Mouse (Mus musculus): Measurements from ENCODE around the gene Arl6ip4.

Gene Arl6ip4

GRCm38 (mm10) chr5:124095077-124095581 lies 20.8 kb upstream of the Arl6ip4 start:
- peak; percentile 96 for DNase-seq

- peak; percentile 100 for DNase-seq
Measured at GRCm38 (mm10) chr5:124095596-124096232, 20.2 kb upstream of the Arl6ip4 start, which contains the start of gene Abcb9. Abcb9 (minus strand) TSS chr5:124095798.

- no peak for DNase-seq
Measured at GRCm38 (mm10) chr5:124098923-124099322, 17.0 kb upstream of the Arl6ip4 start.

- no peak for DNase-seq
Measured at GRCm38 (mm10) chr5:124100128-124101044, 15.5 kb upstream of the Arl6ip4 start.

GRCm38 (mm10) chr5:124102326-124102725 lies 13.6 kb upstream of the Arl6ip4 start:
- no peak for DNase-seq

- no peak for DNase-seq
Measured at GRCm38 (mm10) chr5:124103020-124103419, 12.9 kb upstream of the Arl6ip4 start.

GRCm38 (mm10) chr5:124103552-124103951 lies 12.3 kb upstream of the Arl6ip4 start:
- no peak for DNase-seq

- no peak for DNase-seq
Measured at GRCm38 (mm10) chr5:124111077-124111741, 4.7 kb upstream of the Arl6ip4 start.

- peak; percentile 99 for DNase-seq
Measured at GRCm38 (mm10) chr5:124111742-124112497, 4.0 kb upstream of the Arl6ip4 start, which contains the start of gene Ogfod2. Ogfod2 (plus strand) TSS chr5:124112297.

GRCm38 (mm10) chr5:124112531-124112930 lies 3.4 kb upstream of the Arl6ip4 start:
- DNase-seq = no peak

GRCm38 (mm10) chr5:124113030-124113429 lies 2.9 kb upstream of the Arl6ip4 start:
- peak; percentile 94 for DNase-seq

- no peak for DNase-seq
Measured at GRCm38 (mm10) chr5:124114276-124115025, 1.4 kb upstream of the Arl6ip4 start.

GRCm38 (mm10) chr5:124115531-124115930 lies 358 bp upstream of the Arl6ip4 start:
- no peak for DNase-seq

GRCm38 (mm10) chr5:124119204-124119603 lies 3.3 kb downstream of the Arl6ip4 start:
- peak; percentile 93 for DNase-seq

- peak; percentile 91 for DNase-seq
Measured at GRCm38 (mm10) chr5:124122357-124122756, 6.5 kb downstream of the Arl6ip4 start.

- peak; percentile 91 for DNase-seq
Measured at GRCm38 (mm10) chr5:124125093-124125492, 9.2 kb downstream of the Arl6ip4 start.

- DNase-seq = no peak
Measured at GRCm38 (mm10) chr5:124134261-124134660, 18.4 kb downstream of the Arl6ip4 start.

- DNase-seq = no peak
Measured at GRCm38 (mm10) chr5:124138066-124138465, 22.2 kb downstream of the Arl6ip4 start.

GRCm38 (mm10) chr5:124149028-124149427 lies 33.1 kb downstream of the Arl6ip4 start:
- DNase-seq = no peak

- DNase-seq = no peak
Measured at GRCm38 (mm10) chr5:124150895-124151294, 35.0 kb downstream of the Arl6ip4 start.

GRCm38 (mm10) chr5:124152734-124153133 lies 36.8 kb downstream of the Arl6ip4 start:
- no peak for DNase-seq

- DNase-seq = no peak
Measured at GRCm38 (mm10) chr5:124155943-124156342, 40.1 kb downstream of the Arl6ip4 start.

Data from heart, adult 11 months (tissue).